Mouse (Mus musculus) olfactory bulb, adult 2 months (tissue): ENCODE measurements at regions not wholly inside any gene's neighbourhood (a gene's known extent, or its start where the extent isn't known, plus 50 kb on each side); places are given as distances from the start of the nearest gene placed in this dataset.

Experiments
- CTCF ChIP-seq: fragments of 200-500 bp; IDR thresholded peaks from 2 replicates; pipeline ENCODE4 v1.5.1; 2012; ENCODE audit warnings: low read depth, mild to moderate bottlenecking, low read length, moderate library complexity; ENCODE audit not compliant: insufficient read depth
- POLR2A ChIP-seq: fragments of 200-500 bp; IDR thresholded peaks from 2 replicates; pipeline ENCODE4 v1.6.1; 2012; ENCODE audit warnings: mild to moderate bottlenecking, low read depth, low read length, moderate library complexity; ENCODE audit not compliant: insufficient read depth

DNA sequence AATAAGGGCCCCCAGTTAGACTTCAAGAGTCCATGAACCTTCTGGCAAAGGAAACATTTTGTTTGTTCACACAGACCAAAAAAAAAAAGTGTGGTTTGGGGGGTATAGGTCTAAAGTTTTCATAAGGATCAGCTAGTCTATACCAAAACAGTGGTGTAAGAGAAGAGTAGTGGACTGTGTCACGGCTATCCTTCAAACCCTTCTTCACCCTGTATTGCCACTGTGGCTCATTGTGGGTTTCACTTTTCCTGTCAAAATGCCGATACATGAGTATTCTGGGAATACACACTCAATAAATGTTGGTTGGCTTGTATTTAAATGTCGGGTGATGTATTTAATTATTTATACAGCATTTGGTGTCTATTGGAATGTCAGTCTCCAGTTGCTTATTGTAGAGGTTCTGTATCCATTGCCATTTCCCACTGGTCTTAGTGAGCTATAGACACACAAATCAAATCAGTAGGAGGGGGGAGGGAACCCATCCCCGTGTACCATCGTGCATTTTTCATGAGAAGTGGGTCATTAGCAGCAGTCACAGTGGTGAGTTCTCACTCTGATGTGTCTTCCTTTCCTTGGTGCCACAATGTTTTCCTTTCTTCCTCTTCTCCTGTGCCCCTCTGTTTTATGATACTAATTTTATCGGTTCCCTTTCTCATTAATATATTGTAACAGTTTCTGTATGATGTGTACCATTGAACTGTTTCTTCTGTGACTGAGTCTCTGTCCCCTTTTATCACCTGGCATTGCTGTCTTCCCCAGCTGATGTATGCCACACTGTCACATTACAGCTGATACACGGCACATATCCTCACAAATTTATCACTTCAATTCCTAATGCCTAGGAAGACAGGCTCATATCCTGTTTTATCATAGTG is 187.8 kb upstream of the Tsc22d2 start:
- TF ChIP-seq CTCF (no peak), POLR2A (no peak)
